Mouse (Mus musculus) brain, embryonic 14.5 days (tissue): Measurements from ENCODE around the gene Cul1.

Experiments used
- CTCF ChIP-seq: fragments of 200-500 bp; IDR thresholded peaks from 2 replicates; pipeline ENCODE4 v1.5.1; 2012; ENCODE audit warnings: inconsistent platforms, mild to moderate bottlenecking, moderate library complexity, borderline replicate concordance; ENCODE audit not compliant: insufficient read depth, insufficient read length; ENCODE audit errors: extremely low read depth
- POLR2A ChIP-seq: fragments of 200-500 bp; IDR thresholded peaks from 2 replicates; pipeline ENCODE4 v1.6.1; 2012; ENCODE audit warnings: mild to moderate bottlenecking, inconsistent platforms, borderline replicate concordance; ENCODE audit not compliant: poor library complexity, insufficient read depth, insufficient read length, severe bottlenecking; ENCODE audit errors: extremely low read depth

DNA sequence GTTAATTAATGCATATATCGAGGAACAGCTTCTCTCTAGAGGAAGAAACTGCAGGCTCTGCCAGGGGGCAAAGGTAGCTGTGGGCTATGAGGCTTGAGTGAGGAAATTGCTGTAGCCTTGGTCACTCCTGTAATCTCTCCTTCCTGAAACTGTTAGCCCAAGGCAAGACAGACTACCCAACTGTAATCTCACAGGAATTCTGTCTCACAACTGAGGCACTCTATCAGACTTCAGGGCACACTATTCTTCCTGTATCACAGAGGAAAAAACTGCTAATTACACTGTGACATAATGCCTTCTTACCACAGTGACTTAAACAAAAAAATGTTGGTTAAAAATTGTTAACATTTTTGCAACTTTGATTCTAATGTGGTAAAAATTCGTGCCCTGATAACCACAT is 106.1 kb downstream of the Cul1 start:
- TF ChIP-seq POLR2A (no peak), CTCF (no peak)
